Mouse (Mus musculus) testis, adult 2 months (tissue): ENCODE measurements at regions not wholly inside any gene's neighbourhood (a gene's known extent, or its start where the extent isn't known, plus 50 kb on each side); places are given as distances from the start of the nearest gene placed in this dataset.

ENCODE experiments used
- H3K27ac ChIP-seq: fragments of 200-500 bp; 2 replicates; pipeline ENCODE4 v1.5.1; 2012; ENCODE audit warnings: low read depth, low read length; ENCODE audit not compliant: control insufficient read depth, insufficient read depth
- H3K27me3 ChIP-seq: fragments of 200-500 bp; 2 replicates; pipeline ENCODE4 v1.6.1; 2012; ENCODE audit warnings: mild to moderate bottlenecking, low read length, moderate library complexity; ENCODE audit not compliant: control insufficient read depth, insufficient read depth
- H3K36me3 ChIP-seq: fragments of 200-500 bp; 2 replicates; pipeline ENCODE4 v1.6.1; 2012; ENCODE audit warnings: mild to moderate bottlenecking, low read length; ENCODE audit not compliant: control insufficient read depth, insufficient read depth
- H3K4me1 ChIP-seq: fragments of 200-500 bp; 2 replicates; pipeline ENCODE4 v1.6.1; 2012; ENCODE audit warnings: low read length; ENCODE audit not compliant: control insufficient read depth, insufficient read depth
- H3K4me3 ChIP-seq: fragments of 200-500 bp; 2 replicates; pipeline ENCODE4 v1.5.1; 2012; ENCODE audit warnings: low read depth, mild to moderate bottlenecking, low read length, moderate library complexity, mixed read lengths; ENCODE audit not compliant: control insufficient read depth
- CTCF ChIP-seq: fragments of 200-500 bp; IDR thresholded peaks from 2 replicates; pipeline ENCODE4 v1.5.1; 2012; ENCODE audit warnings: low read depth, mild to moderate bottlenecking, inconsistent platforms, low read length, moderate library complexity; ENCODE audit not compliant: control insufficient read depth, insufficient read depth, insufficient replicate concordance
- POLR2A ChIP-seq: fragments of 200-500 bp; IDR thresholded peaks from 2 replicates; pipeline ENCODE4 v1.6.1; 2012; ENCODE audit warnings: low read depth, mild to moderate bottlenecking, inconsistent platforms, low read length, moderate library complexity; ENCODE audit not compliant: control insufficient read depth

- no peaks in the 10 kb centered on the region for H3K36me3 ChIP-seq
- TF ChIP-seq POLR2A (no peak), CTCF (no peak)
- H3K27me3 ChIP-seq, result no peaks in the 10 kb centered on the region
- no peaks in the 10 kb centered on the region for H3K4me1 ChIP-seq
- no peak overlapping the region for H3K4me3 ChIP-seq
- H3K27ac ChIP-seq, result no peak overlapping the region
Observed at GRCm38 (mm10) chr13:107664197-107664596, 380.0 kb upstream of the Smim15 start.

GRCm38 (mm10) chr13:107663745-107664144, 380.5 kb upstream of the Smim15 start:
- no peaks in the 10 kb centered on the region for H3K27me3 ChIP-seq
- no peaks in the 10 kb centered on the region for H3K36me3 ChIP-seq
- TF ChIP-seq CTCF (no peak), POLR2A (no peak)
- H3K4me1 ChIP-seq, result no peaks in the 10 kb centered on the region
- H3K4me3 ChIP-seq, result no peak overlapping the region
- no peak overlapping the region for H3K27ac ChIP-seq

GRCm38 (mm10) chr13:107661414-107661813, 382.8 kb upstream of the Smim15 start:
- H3K27ac ChIP-seq, result no peak overlapping the region
- TF ChIP-seq POLR2A (no peak), CTCF (no peak)
- H3K4me3 ChIP-seq, result no peak overlapping the region
- no peaks in the 10 kb centered on the region for H3K4me1 ChIP-seq
- H3K36me3 ChIP-seq, result no peaks in the 10 kb centered on the region
- no peaks in the 10 kb centered on the region for H3K27me3 ChIP-seq

- Histone ChIP-seq H3K27ac (no peak overlapping the region), H3K4me3 (no peak overlapping the region), H3K36me3 (no peaks in the 10 kb centered on the region), H3K27me3 (peaks cover 4% of the 10 kb centered on the region), H3K4me1 (peaks cover 7% of the 10 kb centered on the region)
- TF ChIP-seq CTCF, result no peak
- TF ChIP-seq POLR2A, result no peak
Observed at GRCm38 (mm10) chr13:107645865-107646645, 398.2 kb upstream of the Smim15 start.

DNA sequence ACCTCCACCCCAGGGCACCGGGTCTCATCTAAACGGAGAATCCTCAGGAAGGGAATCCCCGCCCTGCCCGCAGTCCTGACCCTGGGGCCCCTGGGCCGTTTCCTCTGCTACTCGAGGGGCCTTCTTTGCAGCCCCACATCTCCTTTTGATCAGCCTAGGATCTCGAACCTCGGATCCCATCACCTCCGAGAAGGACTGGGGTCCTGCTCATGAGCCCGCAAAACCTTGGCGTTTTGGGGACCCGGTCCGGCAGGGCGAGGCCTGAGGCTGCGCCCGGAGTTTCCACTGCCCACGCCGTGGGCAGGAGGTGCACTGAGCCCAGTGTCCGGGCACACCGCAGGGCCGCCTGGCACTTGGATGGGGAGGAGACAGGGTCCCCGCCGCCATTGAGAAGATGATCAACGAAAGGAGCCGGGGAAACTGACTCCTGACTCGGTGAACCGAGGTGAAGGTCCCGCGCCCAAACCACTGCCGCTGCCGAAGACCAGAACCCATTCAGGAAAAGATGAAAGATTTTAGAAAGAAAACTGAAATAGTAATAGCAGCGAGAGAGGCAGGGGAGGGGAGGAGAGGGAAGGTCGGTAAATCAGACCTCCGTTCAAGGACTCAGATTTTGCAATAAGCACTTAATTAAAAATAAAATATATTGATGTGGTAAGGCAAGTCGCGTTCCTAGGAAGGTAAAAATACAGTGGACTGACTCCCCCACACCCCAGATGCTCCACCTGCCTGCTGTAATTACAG, 399.0 kb upstream of the Smim15 start:
- Histone ChIP-seq H3K36me3 (no peaks in the 10 kb centered on the region), H3K27me3 (peaks cover 4% of the 10 kb centered on the region), H3K4me3 (peak overlapping the region; percentile 37), H3K4me1 (peaks cover 7% of the 10 kb centered on the region), H3K27ac (no peak overlapping the region)
- TF ChIP-seq CTCF (no peak), POLR2A (no peak)

DNA sequence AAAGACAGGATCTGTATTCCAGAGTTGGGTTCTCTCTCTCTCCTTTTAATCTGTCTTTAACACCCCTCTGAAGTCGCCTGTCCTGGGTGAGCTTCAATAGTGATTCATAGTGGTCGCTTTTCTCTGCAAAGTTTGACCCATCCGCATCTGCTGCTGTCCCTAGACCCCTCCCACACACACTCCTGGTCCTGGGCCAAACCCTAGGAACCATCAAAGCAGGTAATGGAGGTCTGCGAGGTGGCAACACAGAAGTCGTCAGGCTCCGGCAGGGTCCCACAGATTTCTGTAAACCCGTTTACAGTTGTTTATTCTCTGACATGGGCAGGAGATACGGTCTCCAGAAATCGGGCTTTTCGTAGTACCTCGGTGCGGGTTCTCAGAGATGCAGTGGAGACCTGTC, 399.5 kb upstream of the Smim15 start:
- Histone ChIP-seq H3K27me3 (peaks cover 4% of the 10 kb centered on the region), H3K4me3 (no peak overlapping the region), H3K27ac (no peak overlapping the region), H3K4me1 (peaks cover 7% of the 10 kb centered on the region), H3K36me3 (no peaks in the 10 kb centered on the region)
- TF ChIP-seq CTCF (no peak), POLR2A (no peak)

DNA sequence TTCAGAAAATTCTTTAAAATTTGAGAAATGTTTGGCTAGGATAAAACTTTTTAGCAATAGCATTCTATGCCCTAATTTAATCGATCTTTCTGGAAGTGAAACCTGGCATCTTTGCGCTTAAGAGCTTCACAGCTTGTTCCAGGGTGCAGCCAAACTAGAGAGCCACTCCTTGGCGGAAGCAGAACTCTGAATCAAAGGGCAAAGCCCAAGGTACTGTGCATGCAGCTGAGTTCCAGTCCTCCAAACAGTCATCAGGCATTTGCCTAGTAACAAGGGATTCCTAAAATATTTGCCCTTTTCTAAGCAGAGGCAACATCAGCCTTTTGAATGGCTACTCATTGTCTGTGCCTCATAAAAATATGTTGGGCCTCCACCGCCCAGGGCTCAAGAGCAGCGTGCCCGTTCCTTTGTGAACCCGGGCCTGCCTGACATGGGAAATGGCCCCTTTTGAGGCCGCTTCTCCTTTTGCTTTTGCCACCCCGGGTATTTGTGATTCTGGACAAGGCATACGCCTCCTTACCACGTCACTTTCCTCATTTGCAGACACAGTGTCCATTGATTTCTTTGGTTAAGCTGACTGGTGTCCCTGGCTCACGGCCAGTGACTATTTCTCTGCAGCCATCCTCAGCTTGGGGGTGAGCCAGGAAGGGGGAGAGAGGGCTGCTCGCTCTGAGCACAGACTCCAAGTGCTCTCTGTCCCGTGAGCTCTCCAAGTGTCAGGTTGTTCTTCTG, 402.2 kb upstream of the Smim15 start:
- no peak for TF ChIP-seq POLR2A
- no peak for TF ChIP-seq CTCF

More for the DNA sequence above, 402.2 kb upstream of the Smim15 start:
- H3K4me3 ChIP-seq, result no peak overlapping the region
- H3K4me1 ChIP-seq, result peaks cover 7% of the 10 kb centered on the region
- no peaks in the 10 kb centered on the region for H3K36me3 ChIP-seq
- H3K27ac ChIP-seq, result no peak overlapping the region
- peaks cover 4% of the 10 kb centered on the region for H3K27me3 ChIP-seq
